Comparison of ENCODE assay signal across 21 mouse cellular contexts in genomic region chr10:49432825-49433224, GRCm38 (mm10).
DNase-seq lines count a peak whose midpoint lies in the region; ATAC-seq and TF ChIP-seq lines count a peak whose summit lies in the region.
"Had no signal": no experiment of that assay in that cellular context is flagged by ENCODE, and none has a peak within 500 bp of the region (broad histone marks: within the 10 kb centered on the region; RNA-seq: fewer than 3 reads in every experiment).

No protein-coding gene starts in this region.

- peak; percentile 58 for ATAC-seq in intestine, embryonic 15.5 days
- ATAC-seq in intestine, postnatal 0 days: no peak
- ATAC-seq in intestine, embryonic 16.5 days: peak; percentile 76; the same call in 1 of the 2 replicates
- ATAC-seq in forebrain, embryonic 13.5 days: no peak
- ATAC-seq: activated CD4-positive, CD25-positive, alpha-beta regulatory T cell, adult 4 months; CD4-positive, CD25-positive, alpha-beta regulatory T cell, adult 4 months; Patski had no signal

- no peak for DNase-seq in testis, postnatal 14 days (ENCODE audit: low spot score)
- DNase-seq: adrenal gland, adult 2 months; adrenal gland, adult 8-10 months; adrenal gland, postnatal 10 days; adrenal gland, postnatal 14 days; adrenal gland, postnatal 25 days; adrenal gland, postnatal 36 days; B cell, adult 2 months; cerebellum, adult 11 months; cerebellum, adult 11-12 months; cerebellum, adult 18-20 months had no signal

- H3K4me1 ChIP-seq in intestine, embryonic 15.5 days (replicated peaks): no peaks in the 10 kb centered on the region
- H3K4me1 ChIP-seq in intestine, postnatal 0 days (replicated peaks; ENCODE audit: control insufficient read depth, insufficient read depth, low read length): no peaks in the 10 kb centered on the region
- H3K4me1 ChIP-seq in testis, adult 2 months (ENCODE audit: control insufficient read depth, insufficient read depth, low read length): no peaks in the 10 kb centered on the region; the same call in 1 of the 2 replicates
- no peaks in the 10 kb centered on the region for H3K4me1 ChIP-seq in intestine, embryonic 16.5 days (ENCODE audit: control insufficient read depth, insufficient read depth, low read length)
- H3K4me1 ChIP-seq in forebrain, embryonic 13.5 days: 0 out of 2 replicates have a peak, but pooled peaks cover 4% of the 10 kb centered on the region

- H3K4me3 ChIP-seq in intestine, embryonic 15.5 days (replicated peaks): no peak overlapping the region
- no peak overlapping the region for H3K4me3 ChIP-seq in intestine, postnatal 0 days (ENCODE audit: low read depth, low read length)
- no peak overlapping the region for H3K4me3 ChIP-seq in testis, adult 2 months (ENCODE audit: control insufficient read depth, low read depth, low read length)
- no peak overlapping the region for H3K4me3 ChIP-seq in intestine, embryonic 16.5 days (ENCODE audit: low read length)
- H3K4me3 ChIP-seq in forebrain, embryonic 13.5 days: no peak overlapping the region

- H3K9ac ChIP-seq in intestine, embryonic 15.5 days: no peak overlapping the region
- no peak overlapping the region for H3K9ac ChIP-seq in intestine, postnatal 0 days (ENCODE audit: low read depth, low read length)
- no peak overlapping the region for H3K9ac ChIP-seq in intestine, embryonic 16.5 days (ENCODE audit: low read depth, low read length)
- H3K9ac ChIP-seq in forebrain, embryonic 13.5 days: no peak overlapping the region

- TF ChIP-seq CTCF in intestine, postnatal 0 days (IDR thresholded peaks at IDR 0.05; ENCODE audit: low read depth): no peak
- no peak for TF ChIP-seq CTCF in testis, adult 2 months (IDR thresholded peaks at IDR 0.05; ENCODE audit: control insufficient read depth, insufficient read depth, insufficient replicate concordance, low read depth, low read length)

- no peak for TF ChIP-seq POLR2A in testis, adult 2 months (IDR thresholded peaks at IDR 0.05; ENCODE audit: control insufficient read depth, low read depth, low read length)

- H3K4me2 ChIP-seq in intestine, embryonic 15.5 days (replicated peaks): no peak overlapping the region
- H3K4me2 ChIP-seq in intestine, postnatal 0 days (replicated peaks; ENCODE audit: low read depth): no peak overlapping the region
- H3K4me2 ChIP-seq in intestine, embryonic 16.5 days (ENCODE audit: low read depth, low read length): no peak overlapping the region
- no peak overlapping the region for H3K4me2 ChIP-seq in forebrain, embryonic 13.5 days

- H3K36me3 ChIP-seq in intestine, embryonic 15.5 days: no peaks in the 10 kb centered on the region
- H3K36me3 ChIP-seq in intestine, postnatal 0 days (ENCODE audit: control insufficient read depth, insufficient read depth): no peaks in the 10 kb centered on the region
- no peaks in the 10 kb centered on the region for H3K36me3 ChIP-seq in testis, adult 2 months (ENCODE audit: control insufficient read depth, insufficient read depth, low read length)
- no peaks in the 10 kb centered on the region for H3K36me3 ChIP-seq in intestine, embryonic 16.5 days (ENCODE audit: control insufficient read depth, insufficient read depth, low read length)
- H3K36me3 ChIP-seq in forebrain, embryonic 13.5 days (ENCODE audit: poor library complexity, severe bottlenecking): no peaks in the 10 kb centered on the region
- H3K36me3 ChIP-seq: G1E had no signal

- H3K27ac ChIP-seq in intestine, embryonic 15.5 days: no peak overlapping the region
- H3K27ac ChIP-seq in intestine, postnatal 0 days (ENCODE audit: low read depth, low read length): no peak overlapping the region
- H3K27ac ChIP-seq in testis, adult 2 months (ENCODE audit: control insufficient read depth, insufficient read depth, low read depth, low read length): 0 out of 2 replicates have a peak overlapping the region, but pooled peaks have one; percentile 29
- H3K27ac ChIP-seq in intestine, embryonic 16.5 days (ENCODE audit: low read length): no peak overlapping the region
- no peak overlapping the region for H3K27ac ChIP-seq in forebrain, embryonic 13.5 days

- 51% methylated on average over 2 of the region's 2 CpGs for WGBS in intestine, embryonic 15.5 days
- WGBS in intestine, postnatal 0 days: 28% methylated on average over 2 of the region's 2 CpGs
- WGBS in intestine, embryonic 16.5 days: 46% methylated on average over 2 of the region's 2 CpGs
- 93% methylated on average over 2 of the region's 2 CpGs for WGBS in forebrain, embryonic 13.5 days

- H3K27me3 ChIP-seq in intestine, embryonic 15.5 days (replicated peaks): no peaks in the 10 kb centered on the region
- H3K27me3 ChIP-seq in intestine, postnatal 0 days (replicated peaks; ENCODE audit: control insufficient read depth, insufficient read depth, low read length): no peaks in the 10 kb centered on the region
- no peaks in the 10 kb centered on the region for H3K27me3 ChIP-seq in testis, adult 2 months (ENCODE audit: control insufficient read depth, insufficient read depth, low read length)
- no peaks in the 10 kb centered on the region for H3K27me3 ChIP-seq in intestine, embryonic 16.5 days (replicated peaks; ENCODE audit: control insufficient read depth, insufficient read depth, low read length)
- no peaks in the 10 kb centered on the region for H3K27me3 ChIP-seq in forebrain, embryonic 13.5 days
- H3K27me3 ChIP-seq: CH12.LX, Patski had no signal

- H3K9me3 ChIP-seq in intestine, embryonic 15.5 days: no peaks in the 10 kb centered on the region
- no peaks in the 10 kb centered on the region for H3K9me3 ChIP-seq in intestine, postnatal 0 days (ENCODE audit: control insufficient read depth)
- H3K9me3 ChIP-seq in intestine, embryonic 16.5 days (ENCODE audit: control insufficient read depth, low read length): no peaks in the 10 kb centered on the region
- no peaks in the 10 kb centered on the region for H3K9me3 ChIP-seq in forebrain, embryonic 13.5 days (replicated peaks)
- H3K9me3 ChIP-seq: G1E had no signal

Comparison
In these comparisons a context has a peak if more than half of its experiments do, and no peak if none do; other contexts are left out.
1. ATAC-seq: peak in intestine, embryonic 15.5 days (single experiment) and intestine, embryonic 16.5 days (single experiment); none in intestine, postnatal 0 days (single experiment) and forebrain, embryonic 13.5 days (single experiment).